Mouse (Mus musculus): ENCODE data around the gene Tnfsf8.

- TF ChIP-seq CTCF (IDR thresholded peaks at IDR 0.05; ENCODE audit: borderline replicate concordance, extremely low read depth, insufficient read depth, insufficient read length): no peak
- no peak for TF ChIP-seq POLR2A (IDR thresholded peaks at IDR 0.05; ENCODE audit: borderline replicate concordance, extremely low read depth, insufficient read depth, insufficient read length, poor library complexity, severe bottlenecking)
Measured at GRCm38 (mm10) chr4:63862092-63862697, 1.0 kb upstream of the Tnfsf8 start.
